Mouse (Mus musculus) layer of hippocampus, postnatal 14 days (tissue): Measurements from ENCODE around the gene Rbm19. TPM values are rescaled to one million over a fixed set of nuclear protein-coding genes. Genes with fewer than 3 reads are reported as not detected.
"Not testable (repeated sequence)": the region's sequence is repeated elsewhere in the genome, so short reads cannot be mapped to it uniquely, and the experiment has no call there.

Experiments
- DNase-seq, 2 experiments: peaks; one replicate each; pipeline ENCODE4 v3.0.0; 2021 to 2022; ENCODE audit warnings: low spot score in 2 of 2, mixed read lengths in 1 of 2
- long read RNA-seq, 2 experiments: library from polyadenylated mRNA; stranded (forward); transcript quantifications; one replicate each; pipeline ENCODE4 v2.0.0; 2021
- total RNA-seq, 2 experiments: library from RNA; stranded (reverse); gene quantifications; 2 replicates each; pipeline ENCODE4 v1.2.3; 2021

The Rbm19 gene
- total RNA-seq: 10 to 100 TPM; 20.3 to 23.9 TPM
- long read RNA-seq, experiment 1, full-length matches to known transcripts: 4 of 5 reads
- long read RNA-seq, experiment 1, partial matches to known transcripts: 1 of 5 reads
- long read RNA-seq, experiment 1, other reads (novel, unspliced or antisense): 0 of 5 reads
- long read RNA-seq, experiment 2, full-length matches to known transcripts: 4 of 6 reads
- long read RNA-seq, experiment 2, partial matches to known transcripts: 1 of 6 reads
- long read RNA-seq, experiment 2, other reads (novel, unspliced or antisense): 1 of 6 reads

DNA sequence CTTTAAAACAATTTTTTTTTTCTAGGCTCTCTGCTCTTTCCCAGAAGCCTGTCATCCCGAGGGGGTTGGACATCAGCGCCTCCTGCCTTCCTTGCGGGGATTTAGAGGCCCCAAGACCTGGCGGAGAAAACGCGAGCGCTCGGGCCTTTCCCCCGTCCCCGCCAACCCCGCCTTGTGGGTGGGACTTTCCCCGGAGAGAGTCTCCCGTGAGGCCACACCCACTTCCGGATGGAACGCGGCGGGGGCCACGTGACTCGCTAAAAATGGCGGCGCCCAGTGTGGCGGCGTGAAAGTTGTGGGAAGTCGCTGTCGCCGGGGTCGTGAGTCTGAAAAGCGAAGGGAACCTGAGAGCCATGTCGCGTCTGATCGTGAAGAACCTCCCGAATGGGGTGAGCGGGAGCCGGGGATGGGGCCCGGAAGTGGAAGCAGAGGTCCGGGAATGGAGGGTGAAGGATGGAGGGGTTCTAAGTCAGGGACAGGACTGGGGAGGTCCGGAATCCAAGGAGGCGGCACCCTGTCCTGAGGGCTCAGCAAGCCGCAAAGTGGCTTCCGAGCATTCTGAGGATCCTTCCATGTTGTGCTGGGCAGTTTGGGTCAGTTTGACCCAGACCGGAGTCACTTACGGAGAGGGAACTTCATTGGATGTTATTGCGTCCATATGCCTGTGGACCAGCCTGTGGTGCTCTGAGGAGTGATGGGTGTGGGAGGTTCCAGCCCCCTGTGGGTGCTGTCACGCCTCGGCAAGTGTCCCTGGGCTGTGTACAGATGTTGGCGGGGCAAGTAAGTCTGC lies at the start of gene Rbm19:
Gene Rbm19 (plus strand): TSS at position 205 of the 790 bp plus-strand sequence.
- peak; percentile 89 to 90 for DNase-seq

GRCm38 (mm10) chr5:120067266-120067665 lies 49.0 kb upstream of the Rbm19 start:
- no peak for DNase-seq

DNA sequence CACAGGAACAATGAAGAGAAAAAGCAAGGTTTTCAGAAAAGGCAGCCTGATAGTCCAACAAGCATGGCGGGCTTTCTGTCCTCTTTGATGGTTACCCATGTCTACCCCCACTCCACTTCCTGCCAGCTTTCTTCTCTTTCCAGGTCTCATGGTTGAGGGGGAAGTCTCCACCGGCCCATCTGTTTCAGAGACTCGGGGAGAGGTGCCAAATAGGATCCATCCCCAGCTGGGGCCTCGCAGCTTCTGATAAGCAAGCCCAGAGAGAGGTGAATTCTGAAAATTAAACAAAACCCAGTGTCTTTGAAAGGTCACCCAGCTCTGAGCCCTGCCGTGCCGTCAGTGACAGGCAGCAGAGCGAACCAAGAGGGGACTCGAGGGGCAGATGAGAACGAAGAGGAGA lies 42.2 kb upstream of the Rbm19 start:
- no peak for DNase-seq

DNA sequence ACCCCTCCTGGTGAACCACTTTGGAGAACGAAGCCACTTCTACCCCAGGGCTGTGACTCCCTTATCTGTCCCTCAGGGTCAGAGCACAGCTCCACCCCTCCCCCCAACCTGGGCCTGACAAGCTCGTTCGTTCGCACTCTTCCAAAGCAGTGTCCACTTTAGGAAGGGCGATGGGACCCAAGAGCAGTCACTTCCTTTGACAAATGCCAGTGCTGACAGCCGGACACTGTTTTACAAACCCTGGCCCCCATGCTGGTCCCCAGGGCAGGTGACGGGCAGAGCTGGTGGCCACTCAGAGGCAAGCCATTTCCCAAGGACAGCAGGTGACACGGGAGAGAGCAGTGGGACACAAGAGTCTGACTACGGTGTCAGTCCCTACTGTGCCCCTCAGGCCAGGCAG lies 36.2 kb upstream of the Rbm19 start:
- no peak for DNase-seq

- no peak for DNase-seq
These were observed 35.8 kb upstream of the Rbm19 start for GRCm38 (mm10) chr5:120080468-120080867.

DNA sequence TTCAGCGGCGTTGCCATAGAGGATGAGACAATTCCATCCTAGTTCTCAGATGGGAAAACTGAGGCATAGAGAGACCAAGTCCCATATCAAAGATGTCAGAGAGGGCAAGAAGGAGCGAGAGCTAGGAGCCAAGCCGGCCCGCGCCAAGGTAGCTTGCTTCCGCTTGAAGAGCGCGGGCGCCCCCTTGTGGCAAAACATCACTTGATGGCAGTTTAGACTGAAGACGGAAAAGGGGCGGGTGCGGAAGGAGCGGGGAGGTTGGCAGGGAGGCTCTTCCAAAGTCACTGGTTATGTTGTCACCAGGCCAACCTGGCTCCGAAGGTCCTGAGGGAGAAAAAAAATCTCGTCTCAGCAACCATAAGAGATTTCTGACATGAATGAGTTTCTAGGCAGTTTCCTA lies 27.7 kb upstream of the Rbm19 start:
- DNase-seq: peak; percentile 68 to 84

- DNase-seq: no peak
These were observed 21.7 kb upstream of the Rbm19 start for GRCm38 (mm10) chr5:120094602-120095001.

DNA sequence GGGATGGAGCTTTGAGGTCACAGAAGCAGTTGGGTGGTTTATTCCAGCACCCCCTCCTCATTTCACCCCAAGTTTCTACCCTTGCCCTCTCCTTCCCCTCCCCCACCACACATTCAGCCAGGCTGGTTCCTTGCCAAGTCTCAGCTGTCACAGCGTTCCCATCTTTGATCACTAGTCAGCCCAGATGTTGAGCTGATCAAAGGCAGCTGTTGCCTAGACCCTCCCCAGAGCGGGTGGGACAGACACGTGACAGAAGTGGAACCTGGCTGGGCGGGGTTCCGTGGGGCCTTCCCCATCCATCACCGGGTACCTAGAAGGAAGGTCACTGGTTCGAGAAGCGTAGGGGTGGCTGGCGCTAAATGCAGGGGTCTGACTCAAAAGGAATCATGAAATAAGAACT lies 19.2 kb upstream of the Rbm19 start:
- no peak for DNase-seq

GRCm38 (mm10) chr5:120100814-120101213 lies 15.5 kb upstream of the Rbm19 start:
- DNase-seq: no peak

DNA sequence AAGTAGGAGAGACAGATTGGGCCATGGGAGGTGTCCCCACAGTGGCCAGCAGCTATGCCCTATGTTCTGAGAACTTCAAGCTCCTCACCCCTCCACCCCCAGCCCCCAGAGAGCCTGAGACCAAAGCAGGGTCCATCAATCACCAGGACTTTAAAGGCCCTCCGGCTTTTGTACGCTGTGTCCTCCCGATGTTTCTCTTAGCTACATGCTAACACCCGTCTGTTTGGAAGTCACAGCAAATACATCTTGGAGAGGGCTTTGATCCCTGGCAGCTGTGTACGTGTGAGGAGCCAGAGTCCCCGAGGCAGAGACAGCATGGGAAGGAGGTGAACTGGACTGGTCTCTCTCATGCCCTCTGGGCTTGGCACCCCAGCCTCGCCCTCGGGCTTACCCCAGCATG lies 14.2 kb upstream of the Rbm19 start:
- no peak for DNase-seq

GRCm38 (mm10) chr5:120102732-120103131 lies 13.5 kb upstream of the Rbm19 start:
- DNase-seq: peak; percentile 39 to 44

GRCm38 (mm10) chr5:120103458-120103857 lies 12.8 kb upstream of the Rbm19 start:
- no peak for DNase-seq

DNA sequence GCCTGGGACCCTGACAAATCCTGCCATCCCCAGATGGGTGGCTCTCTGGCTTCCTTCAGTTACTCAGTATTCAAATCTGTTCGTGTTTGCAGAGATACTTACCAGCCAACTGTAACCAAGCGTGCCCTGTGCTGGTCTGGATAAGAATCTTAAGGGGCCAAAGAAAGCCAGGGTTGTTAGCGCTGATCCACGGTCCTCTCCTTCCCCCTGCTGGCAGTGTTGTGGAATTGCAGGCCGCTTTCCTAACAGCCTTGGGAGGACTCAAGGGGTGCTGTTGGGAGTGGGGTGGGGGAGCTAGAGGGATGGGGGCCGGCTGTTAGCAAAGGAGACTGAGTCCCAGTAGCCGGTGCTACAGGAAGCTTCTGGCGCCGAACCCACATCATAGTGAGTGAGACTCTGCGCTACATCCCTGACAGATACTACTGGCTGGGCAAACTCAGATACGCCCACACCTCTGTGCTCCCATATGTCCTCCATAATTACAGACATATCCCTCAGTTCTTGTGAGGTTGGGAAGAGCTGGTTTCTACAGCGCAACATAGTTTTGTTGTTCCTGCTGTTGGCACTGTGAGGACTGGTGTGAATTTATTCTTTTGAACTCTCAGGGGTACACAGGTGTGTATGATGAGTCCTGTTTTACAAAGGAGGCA lies 9.7 kb upstream of the Rbm19 start:
- DNase-seq: no peak

- no peak for DNase-seq
These were observed 1.9 kb upstream of the Rbm19 start for GRCm38 (mm10) chr5:120114361-120114760.

GRCm38 (mm10) chr5:120117161-120117560 lies 896 bp downstream of the Rbm19 start:
- DNase-seq: not testable (repeated sequence)

GRCm38 (mm10) chr5:120124881-120125690 lies 8.8 kb downstream of the Rbm19 start:
- DNase-seq: no peak

GRCm38 (mm10) chr5:120127641-120128040 lies 11.4 kb downstream of the Rbm19 start:
- DNase-seq: no peak

DNA sequence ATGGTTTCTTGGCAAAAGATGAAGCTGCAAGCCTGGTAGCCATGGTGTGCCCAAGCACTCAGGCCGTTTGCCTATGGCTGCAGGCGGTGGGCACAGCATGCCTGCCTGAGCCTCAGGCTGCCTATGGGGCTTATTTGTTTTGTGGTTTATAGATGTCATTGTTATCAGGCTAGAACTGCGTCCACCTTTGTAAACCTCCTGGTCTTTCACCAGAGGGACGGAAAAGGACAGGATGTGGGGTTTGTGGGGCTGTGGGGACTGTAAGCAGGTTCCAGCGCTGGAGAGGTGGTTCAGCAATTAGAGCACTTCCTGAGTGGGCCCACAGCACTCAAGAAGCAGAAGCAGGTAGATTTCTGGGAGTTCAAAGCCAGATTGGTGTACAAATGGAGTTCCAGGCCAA lies 12.2 kb downstream of the Rbm19 start:
- no peak for DNase-seq

GRCm38 (mm10) chr5:120129070-120129469 lies 12.8 kb downstream of the Rbm19 start:
- no peak for DNase-seq

GRCm38 (mm10) chr5:120129761-120130160 lies 13.5 kb downstream of the Rbm19 start:
- DNase-seq: no peak

- no peak for DNase-seq
These were observed 13.9 kb downstream of the Rbm19 start for GRCm38 (mm10) chr5:120130163-120130562.
